Mouse (Mus musculus): ENCODE results near the gene Pdia4. TPM values are rescaled to one million over a fixed set of nuclear protein-coding genes. Genes with fewer than 3 reads are reported as not detected.

Gene Pdia4
- polyA plus RNA-seq, 1 experiment, result 78.9 TPM

DNA sequence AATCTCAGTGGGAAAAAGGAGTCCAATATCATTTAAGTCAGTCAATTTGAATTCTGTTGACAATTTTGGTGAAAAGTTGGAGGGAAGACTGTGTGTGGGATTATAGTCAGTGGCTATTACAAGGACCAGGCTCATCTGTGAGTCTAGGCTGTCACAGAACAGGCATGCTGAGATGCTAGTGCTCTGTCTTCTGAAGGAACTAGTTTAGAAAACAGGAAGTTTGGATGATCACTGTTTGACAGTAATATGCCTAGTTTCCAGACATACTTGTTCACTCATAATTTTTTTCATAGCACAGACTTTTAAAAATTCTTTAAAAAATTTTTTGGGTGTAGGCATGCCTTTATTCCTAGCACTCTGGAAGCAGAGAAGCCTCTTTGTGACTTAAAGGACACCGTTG is 27.8 kb upstream of the Pdia4 start:
- Histone ChIP-seq H3K36me3 (ENCODE audit: control insufficient read depth, insufficient read depth) (peaks cover 8% of the 10 kb centered on the region), H3ac (ENCODE audit: control insufficient read depth, insufficient read length, low read depth) (no peak overlapping the region), H3K4me3 (ENCODE audit: insufficient read depth, poor library complexity, severe bottlenecking) (no peak overlapping the region), H3K79me3 (ENCODE audit: low read depth) (peaks cover 6% of the 10 kb centered on the region), H3K27me3 (ENCODE audit: control insufficient read depth, insufficient read depth, insufficient read length) (no peaks in the 10 kb centered on the region), H3K79me2 (ENCODE audit: control insufficient read depth, insufficient read depth) (peaks cover 18% of the 10 kb centered on the region)
- TF ChIP-seq MYOD1 (IDR thresholded peaks at IDR 0.05; ENCODE audit: control insufficient read depth, insufficient read length, low read depth), result no peak
- TF ChIP-seq MYOG (IDR thresholded peaks at IDR 0.05; ENCODE audit: control insufficient read depth, extremely low read depth, insufficient read length), result no peak
- no peak for TF ChIP-seq FOSL1 (IDR thresholded peaks at IDR 0.05; ENCODE audit: insufficient read depth, low read length, poor library complexity, severe bottlenecking)
- TF ChIP-seq MAX (IDR thresholded peaks at IDR 0.05), result no peak
- TF ChIP-seq CTCF (IDR thresholded peaks at IDR 0.05; ENCODE audit: control insufficient read depth, insufficient read depth, insufficient read length), result no peak
- no peak for TF ChIP-seq CEBPB (IDR thresholded peaks at IDR 0.05; ENCODE audit: low read depth)

DNA sequence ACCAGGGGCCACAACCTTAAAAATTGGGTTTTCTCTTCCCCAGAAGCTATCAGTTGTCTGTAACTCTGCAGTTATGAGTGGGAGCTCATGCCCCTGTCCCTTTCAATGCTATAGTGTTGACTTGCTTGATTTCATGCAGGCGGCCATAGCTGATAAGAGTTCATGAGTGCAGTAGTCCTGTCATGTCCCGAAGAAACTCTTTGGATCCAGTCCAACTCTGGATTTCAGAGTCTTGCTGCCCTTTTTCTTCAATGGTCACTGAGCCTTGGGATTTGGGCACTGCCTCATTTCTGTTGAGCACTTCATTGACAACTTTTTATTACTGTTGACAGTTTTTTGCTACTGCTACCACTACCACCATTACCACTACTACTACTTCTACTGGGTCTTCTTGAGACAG is 24.4 kb upstream of the Pdia4 start:
- Histone ChIP-seq H3ac (ENCODE audit: control insufficient read depth, insufficient read length, low read depth) (no peak overlapping the region), H3K4me3 (ENCODE audit: insufficient read depth, poor library complexity, severe bottlenecking) (no peak overlapping the region), H3K27me3 (ENCODE audit: control insufficient read depth, insufficient read depth, insufficient read length) (no peaks in the 10 kb centered on the region), H3K79me2 (ENCODE audit: control insufficient read depth, insufficient read depth) (peaks cover 21% of the 10 kb centered on the region), H3K36me3 (ENCODE audit: control insufficient read depth, insufficient read depth) (peaks cover 4% of the 10 kb centered on the region), H3K79me3 (ENCODE audit: low read depth) (peaks cover 6% of the 10 kb centered on the region)
- TF ChIP-seq MYOD1 (IDR thresholded peaks at IDR 0.05; ENCODE audit: control insufficient read depth, insufficient read length, low read depth) (no peak), USF1 (IDR thresholded peaks at IDR 0.05; ENCODE audit: low read depth) (no peak), MAX (IDR thresholded peaks at IDR 0.05) (no peak), MYOG (IDR thresholded peaks at IDR 0.05; ENCODE audit: control insufficient read depth, extremely low read depth, insufficient read length) (no peak), CEBPB (IDR thresholded peaks at IDR 0.05; ENCODE audit: low read depth) (no peak), CTCF (IDR thresholded peaks at IDR 0.05; ENCODE audit: control insufficient read depth, insufficient read depth, insufficient read length) (no peak), FOSL1 (IDR thresholded peaks at IDR 0.05; ENCODE audit: insufficient read depth, low read length, poor library complexity, severe bottlenecking) (no peak)

DNA sequence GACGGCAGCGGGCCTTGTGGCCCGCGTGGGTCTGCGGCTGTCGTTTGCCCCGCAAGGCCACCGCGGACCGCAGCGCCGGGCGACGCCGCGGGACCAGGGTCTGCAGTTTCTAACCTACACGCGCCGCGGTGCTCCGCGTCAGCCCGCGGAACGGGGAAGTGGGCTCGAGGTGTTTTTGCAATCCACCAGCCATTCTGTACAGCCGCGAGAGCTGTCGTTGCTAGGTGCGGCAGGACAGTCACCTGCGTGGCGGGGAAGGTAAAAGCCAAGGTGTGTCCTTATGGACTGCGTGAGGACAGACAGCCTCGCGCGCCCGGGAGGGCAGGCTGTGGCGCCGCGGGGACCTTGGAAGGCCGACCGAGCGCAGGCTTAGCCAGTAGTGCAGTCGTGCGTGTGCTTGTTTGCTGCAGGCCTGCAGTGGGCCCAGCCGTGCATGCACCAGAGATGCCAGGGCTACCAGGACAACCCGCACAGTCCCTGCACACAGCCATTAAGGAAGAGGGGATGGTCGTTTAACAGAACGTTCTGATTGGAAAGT is 22.8 kb upstream of the Pdia4 start:
- peaks cover 21% of the 10 kb centered on the region for H3K79me2 ChIP-seq (ENCODE audit: control insufficient read depth, insufficient read depth)
- TF ChIP-seq CTCF (IDR thresholded peaks at IDR 0.05; ENCODE audit: control insufficient read depth, insufficient read depth, insufficient read length), result no peak
- no peak for TF ChIP-seq MYOD1 (IDR thresholded peaks at IDR 0.05; ENCODE audit: control insufficient read depth, insufficient read length, low read depth)
- no peak for TF ChIP-seq FOSL1 (IDR thresholded peaks at IDR 0.05; ENCODE audit: insufficient read depth, low read length, poor library complexity, severe bottlenecking)
- TF ChIP-seq MAX (IDR thresholded peaks at IDR 0.05), result no peak
- TF ChIP-seq USF1 (IDR thresholded peaks at IDR 0.05; ENCODE audit: low read depth), result no peak
- TF ChIP-seq CEBPB (IDR thresholded peaks at IDR 0.05; ENCODE audit: low read depth), result no peak
- TF ChIP-seq MYOG (IDR thresholded peaks at IDR 0.05; ENCODE audit: control insufficient read depth, extremely low read depth, insufficient read length), result no peak
- peaks cover 4% of the 10 kb centered on the region for H3K36me3 ChIP-seq (ENCODE audit: control insufficient read depth, insufficient read depth)
- H3K4me3 ChIP-seq (ENCODE audit: insufficient read depth, poor library complexity, severe bottlenecking), result peak overlapping the region; percentile 80
- H3K27me3 ChIP-seq (ENCODE audit: control insufficient read depth, insufficient read depth, insufficient read length), result no peaks in the 10 kb centered on the region
- H3K79me3 ChIP-seq (ENCODE audit: low read depth), result peaks cover 6% of the 10 kb centered on the region
- peak overlapping the region; percentile 80 for H3ac ChIP-seq (ENCODE audit: control insufficient read depth, insufficient read length, low read depth)

DNA sequence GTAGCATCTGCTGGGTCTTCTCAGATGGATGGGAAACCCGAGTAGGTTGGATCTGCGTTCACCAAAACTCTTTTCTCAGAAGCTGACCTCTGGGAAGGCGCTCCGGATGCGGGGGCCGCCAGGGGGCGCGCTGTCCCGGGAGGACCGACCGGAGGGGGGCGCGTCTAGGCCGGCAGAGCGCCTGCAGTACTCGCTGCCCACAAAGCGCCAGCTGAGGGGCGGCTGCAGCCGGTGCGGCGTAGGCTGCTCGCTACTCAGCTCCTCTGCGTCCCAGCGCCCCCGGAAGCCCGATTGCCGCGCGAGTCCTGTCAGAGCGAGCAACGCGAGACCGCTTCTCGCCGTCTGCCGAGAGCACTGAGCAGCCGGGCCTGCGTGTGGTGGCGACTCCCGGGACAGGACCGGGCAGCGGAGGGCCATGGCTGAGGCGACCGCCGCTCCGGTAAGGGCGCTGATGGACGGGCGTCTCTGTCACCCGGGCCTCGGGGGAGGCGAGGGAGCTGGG is 22.3 kb upstream of the Pdia4 start, which contains the start of gene Zfp398:
Zfp398 (plus strand) TSS at position 180 of the 502 bp plus-strand sequence.
- Histone ChIP-seq H3K79me3 (ENCODE audit: low read depth) (peaks cover 6% of the 10 kb centered on the region), H3K79me2 (ENCODE audit: control insufficient read depth, insufficient read depth) (peaks cover 21% of the 10 kb centered on the region), H3K4me3 (ENCODE audit: insufficient read depth, poor library complexity, severe bottlenecking) (peak within 1 kb of the TSS; percentile 80), H3K36me3 (ENCODE audit: control insufficient read depth, insufficient read depth) (peaks cover 3% of the 10 kb centered on the region), H3ac (ENCODE audit: control insufficient read depth, insufficient read length, low read depth) (peak within 1 kb of the TSS; percentile 80), H3K27me3 (ENCODE audit: control insufficient read depth, insufficient read depth, insufficient read length) (no peaks in the 10 kb centered on the region)
- peak; percentile 23 for TF ChIP-seq MAX (IDR thresholded peaks at IDR 0.05)
- no peak for TF ChIP-seq MYOG (IDR thresholded peaks at IDR 0.05; ENCODE audit: control insufficient read depth, extremely low read depth, insufficient read length)
- peak; percentile 99 for TF ChIP-seq CTCF (IDR thresholded peaks at IDR 0.05; ENCODE audit: control insufficient read depth, insufficient read depth, insufficient read length)
- no peak for TF ChIP-seq FOSL1 (IDR thresholded peaks at IDR 0.05; ENCODE audit: insufficient read depth, low read length, poor library complexity, severe bottlenecking)
- no peak for TF ChIP-seq CEBPB (IDR thresholded peaks at IDR 0.05; ENCODE audit: low read depth)
- no peak for TF ChIP-seq MYOD1 (IDR thresholded peaks at IDR 0.05; ENCODE audit: control insufficient read depth, insufficient read length, low read depth)
- TF ChIP-seq USF1 (IDR thresholded peaks at IDR 0.05; ENCODE audit: low read depth), result no peak

DNA sequence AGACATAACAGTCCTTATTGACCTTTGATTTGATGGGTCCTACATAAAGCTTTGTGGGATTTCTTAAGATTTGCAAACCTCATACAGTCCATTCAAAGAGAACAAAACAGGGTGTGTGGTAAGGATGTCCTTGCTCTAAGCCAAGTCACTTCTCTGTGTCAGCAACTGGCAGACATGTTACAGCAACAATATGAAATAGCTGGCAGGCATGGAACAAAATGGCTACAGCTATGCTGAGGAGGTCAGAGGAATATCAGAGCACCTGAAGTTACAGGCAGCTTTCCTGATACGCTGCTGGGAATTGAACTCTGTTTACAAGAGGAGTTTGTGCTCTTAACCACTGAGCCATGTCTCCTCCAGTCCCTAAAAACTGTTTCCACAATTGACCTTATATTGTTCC is 19.0 kb upstream of the Pdia4 start:
- peaks cover 2% of the 10 kb centered on the region for H3K79me3 ChIP-seq (ENCODE audit: low read depth)
- H3K27me3 ChIP-seq (ENCODE audit: control insufficient read depth, insufficient read depth, insufficient read length), result no peaks in the 10 kb centered on the region
- H3K4me3 ChIP-seq (ENCODE audit: insufficient read depth, poor library complexity, severe bottlenecking), result no peak overlapping the region
- H3K79me2 ChIP-seq (ENCODE audit: control insufficient read depth, insufficient read depth), result peaks cover 7% of the 10 kb centered on the region
- no peak for TF ChIP-seq MYOD1 (IDR thresholded peaks at IDR 0.05; ENCODE audit: control insufficient read depth, insufficient read length, low read depth)
- no peak for TF ChIP-seq MYOG (IDR thresholded peaks at IDR 0.05; ENCODE audit: control insufficient read depth, extremely low read depth, insufficient read length)
- no peak for TF ChIP-seq FOSL1 (IDR thresholded peaks at IDR 0.05; ENCODE audit: insufficient read depth, low read length, poor library complexity, severe bottlenecking)
- no peak for TF ChIP-seq MAX (IDR thresholded peaks at IDR 0.05)
- no peak for TF ChIP-seq CTCF (IDR thresholded peaks at IDR 0.05; ENCODE audit: control insufficient read depth, insufficient read depth, insufficient read length)
- no peak for TF ChIP-seq CEBPB (IDR thresholded peaks at IDR 0.05; ENCODE audit: low read depth)
- TF ChIP-seq USF1 (IDR thresholded peaks at IDR 0.05; ENCODE audit: low read depth), result no peak
- no peak overlapping the region for H3ac ChIP-seq (ENCODE audit: control insufficient read depth, insufficient read length, low read depth)
- H3K36me3 ChIP-seq (ENCODE audit: control insufficient read depth, insufficient read depth), result no peaks in the 10 kb centered on the region
